9 mouse cellular contexts compared by ENCODE assay signal in the genomic region with DNA sequence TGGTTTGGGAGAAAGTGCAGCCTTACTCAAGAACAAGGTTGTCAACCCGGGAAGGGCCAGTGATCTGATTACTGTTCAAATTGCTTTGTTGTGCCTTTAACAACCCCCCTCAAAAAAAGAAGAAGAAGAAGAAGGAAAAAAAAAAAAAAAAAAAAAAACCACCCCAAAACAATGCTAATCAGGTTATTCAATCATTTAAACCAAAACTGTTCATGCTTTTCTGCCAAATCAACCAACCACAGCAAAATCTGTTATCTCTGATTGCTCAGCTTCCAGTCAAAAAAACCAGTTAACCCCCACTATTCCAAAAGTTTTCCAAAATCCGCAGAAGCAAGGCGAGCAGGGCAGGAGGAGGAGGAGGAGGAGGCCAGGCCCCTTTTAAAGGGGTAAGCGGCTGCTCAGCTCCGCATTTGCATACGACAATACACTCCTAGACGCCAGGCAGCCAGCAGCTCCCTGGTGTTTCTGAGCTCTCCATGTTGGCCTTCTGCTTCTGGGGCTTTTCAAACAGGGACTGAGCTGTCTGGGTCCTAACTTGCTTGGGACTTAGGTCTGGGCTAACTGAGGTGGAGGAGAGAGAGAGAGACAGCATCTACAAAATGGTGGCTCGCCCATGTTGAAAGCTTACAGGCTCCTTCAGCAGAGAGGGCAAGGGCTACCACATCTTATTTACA. TPM values are rescaled to one million over a fixed set of nuclear protein-coding genes. Genes with fewer than 3 reads are reported as not detected.
DNase-seq lines count a peak whose midpoint lies in the region; ATAC-seq lines count a peak whose summit lies in the region.
"Had no signal": no experiment of that assay in that cellular context is flagged by ENCODE, and none has a peak within 500 bp of the region (broad histone marks: within the 10 kb centered on the region; RNA-seq: fewer than 3 reads in every experiment).

No protein-coding gene starts in this region.

- H3K9ac ChIP-seq in heart, embryonic 12.5 days, result no peak overlapping the region
- no peak overlapping the region for H3K9ac ChIP-seq in forebrain, embryonic 12.5 days
- H3K9ac ChIP-seq in midbrain, embryonic 13.5 days (replicated peaks), result no peak overlapping the region

- H3K4me2 ChIP-seq in heart, embryonic 12.5 days, result peak overlapping the region; percentile 53
- peak overlapping the region; percentile 34 for H3K4me2 ChIP-seq in forebrain, embryonic 12.5 days
- peak overlapping the region; percentile 35 for H3K4me2 ChIP-seq in midbrain, embryonic 13.5 days (replicated peaks)

- no peak for DNase-seq in heart, adult 9 months (ENCODE audit: low spot score in 2 of 2)
- DNase-seq in R1 (ENCODE audit: low read depth, low spot score), result peak; percentile 23
- no peak for DNase-seq in gastrocnemius, postnatal 25 days
- DNase-seq in left cerebral cortex, postnatal 36 days (ENCODE audit: low spot score in 2 of 2), result no peak
- no peak for DNase-seq in left cerebral cortex, postnatal 4 days
- DNase-seq: right cerebral cortex, postnatal 4 days had no signal

- WGBS in heart, embryonic 12.5 days, result 35% methylated on average over 8 of the region's 8 CpGs
- 8% methylated on average over 8 of the region's 8 CpGs for WGBS in forebrain, embryonic 12.5 days
- WGBS in midbrain, embryonic 13.5 days, result 5% methylated on average over 8 of the region's 8 CpGs

- intact Hi-C loops in left cerebral cortex, postnatal 36 days (cut with DNase I), result no loop called here
- intact Hi-C loops in left cerebral cortex, postnatal 4 days (cut with DNase I), result no loop called here

- no peak for ATAC-seq in heart, embryonic 12.5 days (ENCODE audit: insufficient number of reproducible peaks, low FRiP score)
- peak; percentile 71; the same call in 1 of the 2 replicates for ATAC-seq in forebrain, embryonic 12.5 days (ENCODE audit: low FRiP score)
- ATAC-seq in midbrain, embryonic 13.5 days, result peak; percentile 88

- 0 out of 2 replicates have a peak overlapping the region, but pooled peaks have one; percentile 8 for H3K4me3 ChIP-seq in heart, embryonic 12.5 days
- H3K4me3 ChIP-seq in forebrain, embryonic 12.5 days (replicated peaks), result no peak overlapping the region
- H3K4me3 ChIP-seq in midbrain, embryonic 13.5 days (replicated peaks), result 0 out of 2 replicates have a peak overlapping the region, but pooled peaks have one; percentile 2

- peaks cover 9% of the 10 kb centered on the region for H3K4me1 ChIP-seq in heart, embryonic 12.5 days (replicated peaks)
- H3K4me1 ChIP-seq in forebrain, embryonic 12.5 days, result peaks cover 17% of the 10 kb centered on the region
- peaks cover 34% of the 10 kb centered on the region for H3K4me1 ChIP-seq in midbrain, embryonic 13.5 days (replicated peaks)

- no peaks in the 10 kb centered on the region for H3K9me3 ChIP-seq in heart, embryonic 12.5 days (replicated peaks)
- no peaks in the 10 kb centered on the region for H3K9me3 ChIP-seq in forebrain, embryonic 12.5 days
- no peaks in the 10 kb centered on the region for H3K9me3 ChIP-seq in midbrain, embryonic 13.5 days

- no peak overlapping the region for H3K27ac ChIP-seq in heart, embryonic 12.5 days (ENCODE audit: poor library complexity, severe bottlenecking)
- peak overlapping the region; percentile 50; the same call in 1 of the 2 replicates for H3K27ac ChIP-seq in forebrain, embryonic 12.5 days
- H3K27ac ChIP-seq in midbrain, embryonic 13.5 days, result peak overlapping the region; percentile 88

- H3K36me3 ChIP-seq in heart, embryonic 12.5 days, result 0 out of 2 replicates have a peak, but pooled peaks cover 9% of the 10 kb centered on the region
- H3K36me3 ChIP-seq in forebrain, embryonic 12.5 days (replicated peaks), result 0 out of 2 replicates have a peak, but pooled peaks cover 6% of the 10 kb centered on the region
- peaks cover 14% of the 10 kb centered on the region; the same call in 1 of the 2 replicates for H3K36me3 ChIP-seq in midbrain, embryonic 13.5 days

- H3K27me3 ChIP-seq in heart, embryonic 12.5 days (replicated peaks), result no peaks in the 10 kb centered on the region
- H3K27me3 ChIP-seq in forebrain, embryonic 12.5 days, result no peaks in the 10 kb centered on the region
- no peaks in the 10 kb centered on the region for H3K27me3 ChIP-seq in midbrain, embryonic 13.5 days

RNA-seq across cellular contexts. Expression of gene Satb1, which starts 42.6 kb away (rescaled TPM):
- 10.8 and 11.2 TPM in 2 replicates for polyA plus RNA-seq in heart, embryonic 12.5 days (2016; fragmentation: Nextera tagmentation; extraction: Ambion mirVana)
- 34.9 and 37.9 TPM in 2 replicates for polyA plus RNA-seq in forebrain, embryonic 12.5 days (2016; fragmentation: Nextera tagmentation; extraction: Ambion mirVana)
- polyA plus RNA-seq in midbrain, embryonic 13.5 days (2015; fragmentation: Nextera tagmentation; extraction: Ambion mirVana), result 28.3 and 30.1 TPM in 2 replicates
- 10 to 100 TPM; 64.0 to 78.8 TPM for total RNA-seq in gastrocnemius, postnatal 25 days (2021)
- 100 to 1,000 TPM; 112 to 150 TPM for total RNA-seq in left cerebral cortex, postnatal 36 days (2021)
- total RNA-seq in left cerebral cortex, postnatal 4 days (2021), result 100 to 1,000 TPM; 168 to 200 TPM
